Mouse (Mus musculus): ENCODE results near the gene Lyzl4. TPM values are rescaled to one million over a fixed set of nuclear protein-coding genes. Genes with fewer than 3 reads are reported as not detected.

The Lyzl4 gene
- polyA plus RNA-seq, 1 experiment from 2014 or later, result not detected

GRCm38 (mm10) chr9:121642401-121643181 lies 695 bp upstream of the Lyzl4 start, which contains the start of gene Vipr1:
TSS of gene Vipr1 (plus strand) at chr9:121642716.
- peak; percentile 90 for ATAC-seq (ENCODE audit: low FRiP score)
- H3K27me3 ChIP-seq, result peaks cover 69% of the 10 kb centered on the region
- H3K27ac ChIP-seq, result no peak within 1 kb of the TSS
- peaks cover 20% of the 10 kb centered on the region for H3K4me1 ChIP-seq
- 1% methylated on average over 78 of the region's 79 CpGs for WGBS
- H3K4me2 ChIP-seq, result peak within 1 kb of the TSS; percentile 86
- H3K9ac ChIP-seq, result peak within 1 kb of the TSS; percentile 59
- H3K9me3 ChIP-seq, result no peaks in the 10 kb centered on the region
- H3K4me3 ChIP-seq (replicated peaks), result peak within 1 kb of the TSS; percentile 50
- H3K36me3 ChIP-seq (replicated peaks), result no peaks in the 10 kb centered on the region

- no peak for ATAC-seq (ENCODE audit: low FRiP score)
These were observed 521 bp downstream of the Lyzl4 start for GRCm38 (mm10) chr9:121641235-121641915.

GRCm38 (mm10) chr9:121639790-121640189 lies 2.1 kb downstream of the Lyzl4 start:
- Histone ChIP-seq H3K36me3 (replicated peaks) (no peaks in the 10 kb centered on the region), H3K27ac (no peak overlapping the region), H3K4me2 (no peak overlapping the region), H3K9me3 (no peaks in the 10 kb centered on the region), H3K4me3 (replicated peaks) (no peak overlapping the region), H3K27me3 (peaks cover 70% of the 10 kb centered on the region), H3K4me1 (peaks cover 20% of the 10 kb centered on the region), H3K9ac (no peak overlapping the region)
- no peak for ATAC-seq (ENCODE audit: low FRiP score)
- WGBS, result 51% methylated on average over 16 of the region's 16 CpGs

More at GRCm38 (mm10) chr9:121641235-121641915, 521 bp downstream of the Lyzl4 start:
- 11% methylated on average over 27 of the region's 27 CpGs for WGBS
- Histone ChIP-seq H3K4me1 (peaks cover 20% of the 10 kb centered on the region), H3K4me3 (replicated peaks) (peak overlapping the region; percentile 50), H3K9me3 (no peaks in the 10 kb centered on the region), H3K9ac (peak overlapping the region; percentile 59), H3K36me3 (replicated peaks) (no peaks in the 10 kb centered on the region), H3K27me3 (peaks cover 69% of the 10 kb centered on the region), H3K4me2 (peak overlapping the region; percentile 86), H3K27ac (no peak overlapping the region)

- Histone ChIP-seq H3K9me3 (no peaks in the 10 kb centered on the region), H3K36me3 (replicated peaks) (no peaks in the 10 kb centered on the region), H3K4me2 (no peak overlapping the region), H3K27me3 (peaks cover 33% of the 10 kb centered on the region), H3K27ac (no peak overlapping the region), H3K4me1 (no peaks in the 10 kb centered on the region), H3K9ac (no peak overlapping the region), H3K4me3 (replicated peaks) (no peak overlapping the region)
- ATAC-seq (ENCODE audit: low FRiP score), result no peak
- 62% methylated on average over 7 of the region's 7 CpGs for WGBS
These were observed 5.9 kb downstream of the Lyzl4 start for GRCm38 (mm10) chr9:121635835-121636576.

- 0 out of 2 replicates have a peak overlapping the region, but pooled peaks have one; percentile 7 for H3K9ac ChIP-seq
- no peaks in the 10 kb centered on the region for H3K9me3 ChIP-seq
- peaks cover 8% of the 10 kb centered on the region for H3K27me3 ChIP-seq
- no peaks in the 10 kb centered on the region for H3K36me3 ChIP-seq (replicated peaks)
- no peak overlapping the region for H3K4me3 ChIP-seq (replicated peaks)
- H3K4me2 ChIP-seq, result no peak overlapping the region
- H3K4me1 ChIP-seq, result no peaks in the 10 kb centered on the region
- 81% methylated on average over 6 of the region's 6 CpGs for WGBS
- no peak for ATAC-seq (ENCODE audit: low FRiP score)
- H3K27ac ChIP-seq, result no peak overlapping the region
These were observed 8.6 kb downstream of the Lyzl4 start for GRCm38 (mm10) chr9:121633306-121633705.

- no peak for ATAC-seq (ENCODE audit: low FRiP score)
- Histone ChIP-seq H3K4me2 (no peak overlapping the region), H3K27me3 (peaks cover 8% of the 10 kb centered on the region; the same call in 1 of the 2 replicates), H3K9ac (no peak overlapping the region), H3K4me1 (no peaks in the 10 kb centered on the region), H3K36me3 (replicated peaks) (no peaks in the 10 kb centered on the region), H3K4me3 (replicated peaks) (no peak overlapping the region), H3K27ac (no peak overlapping the region), H3K9me3 (no peaks in the 10 kb centered on the region)
- WGBS, result 87% methylated on average over 10 of the region's 10 CpGs
These were observed 9.0 kb downstream of the Lyzl4 start for GRCm38 (mm10) chr9:121632891-121633290.

- H3K27me3 ChIP-seq, result peaks cover 8% of the 10 kb centered on the region; the same call in 1 of the 2 replicates
- no peaks in the 10 kb centered on the region for H3K9me3 ChIP-seq
- 86% methylated on average over 4 of the region's 4 CpGs for WGBS
- H3K27ac ChIP-seq, result no peak overlapping the region
- no peak overlapping the region for H3K9ac ChIP-seq
- no peak overlapping the region for H3K4me2 ChIP-seq
- no peak for ATAC-seq (ENCODE audit: low FRiP score)
- no peaks in the 10 kb centered on the region for H3K36me3 ChIP-seq (replicated peaks)
- no peak overlapping the region for H3K4me3 ChIP-seq (replicated peaks)
- no peaks in the 10 kb centered on the region for H3K4me1 ChIP-seq
These were observed 9.9 kb downstream of the Lyzl4 start for GRCm38 (mm10) chr9:121631946-121632345.

- H3K9ac ChIP-seq, result no peak overlapping the region
- H3K27ac ChIP-seq, result no peak overlapping the region
- 79% methylated on average over 1 of the region's 1 CpGs for WGBS
- no peaks in the 10 kb centered on the region for H3K36me3 ChIP-seq (replicated peaks)
- H3K4me2 ChIP-seq, result no peak overlapping the region
- no peak overlapping the region for H3K4me3 ChIP-seq (replicated peaks)
- H3K4me1 ChIP-seq, result no peaks in the 10 kb centered on the region
- no peaks in the 10 kb centered on the region for H3K9me3 ChIP-seq
- no peak for ATAC-seq (ENCODE audit: low FRiP score)
- H3K27me3 ChIP-seq, result peaks cover 2% of the 10 kb centered on the region; the same call in 1 of the 2 replicates
These were observed 11.3 kb downstream of the Lyzl4 start for GRCm38 (mm10) chr9:121630627-121631026.

- H3K9me3 ChIP-seq, result no peaks in the 10 kb centered on the region
- H3K4me1 ChIP-seq, result no peaks in the 10 kb centered on the region
- no peak overlapping the region for H3K9ac ChIP-seq
- ATAC-seq (ENCODE audit: low FRiP score), result no peak
- 96% methylated on average over 2 of the region's 2 CpGs for WGBS
- no peak overlapping the region for H3K27ac ChIP-seq
- H3K27me3 ChIP-seq, result no peaks in the 10 kb centered on the region
- no peak overlapping the region for H3K4me3 ChIP-seq (replicated peaks)
- H3K4me2 ChIP-seq, result no peak overlapping the region
- no peaks in the 10 kb centered on the region for H3K36me3 ChIP-seq (replicated peaks)
These were observed 17.0 kb downstream of the Lyzl4 start for GRCm38 (mm10) chr9:121624920-121625319.

GRCm38 (mm10) chr9:121623235-121623634 lies 18.7 kb downstream of the Lyzl4 start:
- Histone ChIP-seq H3K4me3 (replicated peaks) (no peak overlapping the region), H3K9ac (no peak overlapping the region), H3K4me1 (no peaks in the 10 kb centered on the region), H3K36me3 (replicated peaks) (no peaks in the 10 kb centered on the region), H3K9me3 (no peaks in the 10 kb centered on the region), H3K4me2 (no peak overlapping the region), H3K27ac (no peak overlapping the region), H3K27me3 (peaks cover 4% of the 10 kb centered on the region; the same call in 1 of the 2 replicates)
- ATAC-seq (ENCODE audit: low FRiP score), result no peak
- WGBS, result 82% methylated on average over 4 of the region's 4 CpGs

GRCm38 (mm10) chr9:121619441-121619840 lies 22.5 kb downstream of the Lyzl4 start:
- Histone ChIP-seq H3K4me3 (replicated peaks) (no peak overlapping the region), H3K27me3 (peaks cover 4% of the 10 kb centered on the region; the same call in 1 of the 2 replicates), H3K36me3 (replicated peaks) (no peaks in the 10 kb centered on the region), H3K4me2 (no peak overlapping the region), H3K4me1 (no peaks in the 10 kb centered on the region), H3K9me3 (no peaks in the 10 kb centered on the region), H3K9ac (no peak overlapping the region), H3K27ac (no peak overlapping the region)
- WGBS, result 58% methylated on average over 7 of the region's 7 CpGs
- ATAC-seq (ENCODE audit: low FRiP score), result no peak

GRCm38 (mm10) chr9:121616471-121616870 lies 25.4 kb downstream of the Lyzl4 start:
- WGBS, result 72% methylated on average over 3 of the region's 3 CpGs
- no peaks in the 10 kb centered on the region for H3K36me3 ChIP-seq (replicated peaks)

More at GRCm38 (mm10) chr9:121616471-121616870, 25.4 kb downstream of the Lyzl4 start:
- ATAC-seq (ENCODE audit: low FRiP score), result no peak
- H3K4me2 ChIP-seq, result no peak overlapping the region
- H3K4me1 ChIP-seq, result 0 out of 2 replicates have a peak, but pooled peaks cover 2% of the 10 kb centered on the region
- H3K27ac ChIP-seq, result no peak overlapping the region
- no peak overlapping the region for H3K4me3 ChIP-seq (replicated peaks)
- no peaks in the 10 kb centered on the region for H3K9me3 ChIP-seq
- no peak overlapping the region for H3K9ac ChIP-seq
- peaks cover 4% of the 10 kb centered on the region; the same call in 1 of the 2 replicates for H3K27me3 ChIP-seq

Measured in forebrain, embryonic 12.5 days (tissue).